Mouse (Mus musculus) liver, adult 2 months (tissue): ENCODE results near the gene Alg14. TPM values are rescaled to one million over a fixed set of nuclear protein-coding genes. Genes with fewer than 3 reads are reported as not detected.

Source experiments
- DNase-seq: peaks from one replicate; pipeline ENCODE4 v3.0.0-alpha.2; 2011; ENCODE audit warnings: low read depth, low spot score; ENCODE audit errors: extremely low read depth
- H3K27ac ChIP-seq: fragments of 200-500 bp; replicated peaks from 2 replicates; pipeline ENCODE4 v1.5.1; 2012; ENCODE audit warnings: low read depth, mild to moderate bottlenecking, control low read depth, inconsistent platforms, low read length; ENCODE audit not compliant: insufficient read depth
- H3K27me3 ChIP-seq: fragments of 200-500 bp; 2 replicates; pipeline ENCODE4 v1.6.1; 2012; ENCODE audit warnings: mild to moderate bottlenecking, moderate library complexity, low read length, inconsistent platforms; ENCODE audit not compliant: control insufficient read depth, insufficient read depth
- H3K36me3 ChIP-seq: fragments of 200-500 bp; 2 replicates; pipeline ENCODE4 v1.6.1; 2012; ENCODE audit warnings: low read length, inconsistent platforms; ENCODE audit not compliant: control insufficient read depth, insufficient read depth
- H3K4me1 ChIP-seq: fragments of 200-500 bp; 2 replicates; pipeline ENCODE4 v1.6.1; 2011; ENCODE audit warnings: low read length; ENCODE audit not compliant: control insufficient read depth, insufficient read depth
- H3K4me3 ChIP-seq: fragments of 200-500 bp; 2 replicates; pipeline ENCODE4 v1.5.1; 2011; ENCODE audit warnings: low read depth, mild to moderate bottlenecking, control low read depth, low read length, moderate library complexity; ENCODE audit not compliant: insufficient read depth
- H3K79me2 ChIP-seq: fragments of 200-500 bp; 2 replicates; pipeline ENCODE4 v1.6.1; 2012; ENCODE audit warnings: inconsistent platforms, mild to moderate bottlenecking, low read length, moderate library complexity; ENCODE audit not compliant: control insufficient read depth, insufficient read depth
- H3K9ac ChIP-seq: fragments of 200-500 bp; 2 replicates; pipeline ENCODE4 v1.6.1; 2012; ENCODE audit warnings: low read depth, mild to moderate bottlenecking, control low read depth, inconsistent platforms, low read length
- CTCF ChIP-seq: fragments of 200-500 bp; IDR thresholded peaks from 2 replicates; pipeline ENCODE4 v1.5.1; 2011; ENCODE audit warnings: low read depth, low read length, control low read depth
- POLR2A ChIP-seq: fragments of 200-500 bp; IDR thresholded peaks from 2 replicates; pipeline ENCODE4 v1.6.1; 2011; ENCODE audit warnings: low read length, control low read depth; ENCODE audit not compliant: insufficient read depth; ENCODE audit errors: extremely low read depth
- WGBS: fragments of 180-500 bp; shearing (Covaris S2); methylation state at CpG from one replicate; pipeline ENCODE4 v1.1.7; 2018; 5-methylcytosine and 5-hydroxymethylcytosine counted together
- polyA plus RNA-seq: library from polyadenylated mRNA; depleted of rRNA; stranded (reverse); fragments of >200 nt; gene quantifications from 2 replicates; pipeline ENCODE4 v1.2.3, GENCODE M21; 2012
- total RNA-seq: library from RNA; depleted of rRNA; stranded (reverse); fragments of >200 nt; gene quantifications from 2 replicates; pipeline ENCODE4 v1.2.3, GENCODE M21; 2014

Alg14 gene
- total and polyA plus RNA-seq, 2 experiments = 12.6 to 24.3 TPM

DNA sequence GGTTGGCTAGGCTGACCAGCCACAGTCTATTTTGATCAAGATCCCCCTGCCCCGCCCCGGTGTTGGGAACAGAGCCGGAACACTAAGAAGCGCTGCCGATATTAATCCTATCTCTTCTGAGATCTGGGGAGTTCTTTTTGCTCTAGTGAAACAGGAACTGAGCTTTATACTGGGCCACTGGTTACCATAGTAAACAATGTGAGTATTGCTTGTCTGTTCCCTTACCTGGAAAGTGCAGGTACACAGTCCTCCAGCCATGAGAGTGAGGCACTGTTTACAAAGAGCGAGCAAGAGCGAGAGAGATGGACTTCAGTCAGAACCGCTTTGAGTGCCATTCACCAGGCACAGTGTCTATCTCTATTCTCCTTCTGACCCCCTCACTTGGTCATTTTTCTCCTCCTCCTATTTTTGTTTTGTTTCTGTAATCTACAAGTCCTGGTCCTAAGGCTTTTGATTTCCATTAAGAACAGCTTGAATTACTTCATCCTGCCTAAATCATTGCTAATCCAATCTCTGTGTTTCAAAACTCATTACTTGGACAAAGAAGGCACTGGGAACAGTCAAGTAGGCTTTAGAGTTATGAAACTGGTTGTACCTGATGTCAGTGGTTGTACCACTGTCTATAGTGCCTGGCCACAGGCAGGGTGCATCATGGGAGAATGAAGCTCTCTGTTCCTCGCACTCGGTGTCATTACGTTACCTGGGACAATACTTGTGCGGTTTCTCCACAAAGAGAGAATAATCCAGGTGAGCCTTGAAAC lies 55.1 kb downstream of the Alg14 start:
- TF ChIP-seq POLR2A = no peak
- TF ChIP-seq CTCF = no peak
- WGBS = 44% methylated on average over 12 of the region's 12 CpGs
- Histone ChIP-seq H3K27me3 (no peaks in the 10 kb centered on the region), H3K27ac (peak overlapping the region; percentile 76), H3K4me1 (peaks cover 15% of the 10 kb centered on the region), H3K9ac (0 out of 2 replicates have a peak overlapping the region, but pooled peaks have one; percentile 23), H3K4me3 (no peak overlapping the region), H3K79me2 (no peaks in the 10 kb centered on the region), H3K36me3 (no peaks in the 10 kb centered on the region)
- peak; percentile 93 for DNase-seq

DNA sequence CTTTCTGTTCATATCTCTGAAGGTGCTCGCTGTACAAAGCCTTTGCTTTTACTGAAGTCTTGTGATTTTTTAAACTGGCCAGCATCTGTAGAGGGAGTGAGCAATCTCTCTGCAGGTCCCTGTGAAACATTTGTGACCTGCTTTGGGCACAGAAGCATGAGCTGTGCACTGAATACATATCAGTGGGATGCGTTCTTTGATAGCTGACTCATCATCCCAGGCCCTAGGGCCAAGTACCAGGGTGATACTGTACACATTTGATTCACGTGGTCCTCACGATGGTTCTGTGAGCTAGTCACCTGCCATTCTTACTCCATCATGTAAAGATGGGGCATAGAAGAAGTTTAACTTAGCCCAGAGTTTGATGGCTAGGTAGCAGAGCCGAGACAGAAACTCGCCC lies 57.2 kb downstream of the Alg14 start:
- no peak overlapping the region for H3K9ac ChIP-seq
- H3K4me1 ChIP-seq = peaks cover 15% of the 10 kb centered on the region
- no peak for DNase-seq
- H3K27me3 ChIP-seq = no peaks in the 10 kb centered on the region
- TF ChIP-seq POLR2A (no peak), CTCF (no peak)
- H3K27ac ChIP-seq = no peak overlapping the region
- H3K36me3 ChIP-seq = no peaks in the 10 kb centered on the region
- 89% methylated on average over 6 of the region's 6 CpGs for WGBS
- no peak overlapping the region for H3K4me3 ChIP-seq
- no peaks in the 10 kb centered on the region for H3K79me2 ChIP-seq

DNA sequence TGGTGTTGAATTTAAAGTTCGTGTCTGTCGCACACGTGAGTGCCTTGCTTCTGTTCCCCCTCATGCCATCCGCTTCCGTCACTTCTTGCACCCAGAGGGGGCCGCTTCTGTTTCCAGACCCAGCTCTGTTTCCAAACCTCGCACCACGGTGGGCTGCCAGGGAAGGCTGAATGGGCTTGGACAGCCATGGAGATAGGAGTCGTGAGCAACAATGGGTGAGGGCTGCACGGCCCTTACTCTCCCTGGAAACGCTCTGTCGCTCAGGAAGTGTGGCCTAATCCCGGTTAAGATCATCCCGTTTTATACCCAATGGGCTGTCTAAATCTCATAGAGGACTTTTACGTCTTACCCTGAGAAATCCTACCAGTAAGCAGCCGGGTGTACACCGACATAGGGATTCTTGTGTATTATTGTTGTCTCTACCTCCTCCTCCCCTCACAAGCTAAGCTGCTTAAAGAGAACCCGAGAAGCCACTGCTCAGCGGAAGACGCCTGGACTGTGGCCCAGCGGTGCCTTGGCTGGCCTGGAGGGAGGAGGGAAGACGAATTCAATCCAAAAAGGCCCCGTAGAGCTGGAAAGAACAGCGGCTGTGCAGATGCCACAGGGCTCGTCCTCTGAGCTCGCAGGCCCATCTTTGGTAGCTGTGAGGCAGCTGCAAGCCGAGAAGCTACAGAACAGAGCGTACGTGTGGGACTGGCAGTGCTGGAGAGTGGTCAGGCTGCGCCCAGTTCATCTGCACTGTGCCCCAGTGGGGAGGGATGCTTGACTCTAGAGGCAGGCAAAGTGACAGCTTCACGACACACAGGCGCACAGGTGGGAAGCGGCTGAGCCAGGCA lies 58.0 kb downstream of the Alg14 start:
- Histone ChIP-seq H3K27me3 (no peaks in the 10 kb centered on the region), H3K9ac (no peak overlapping the region), H3K79me2 (no peaks in the 10 kb centered on the region), H3K27ac (no peak overlapping the region), H3K4me3 (no peak overlapping the region), H3K4me1 (peaks cover 15% of the 10 kb centered on the region), H3K36me3 (no peaks in the 10 kb centered on the region)
- no peak for TF ChIP-seq POLR2A
- no peak for TF ChIP-seq CTCF
- WGBS = 88% methylated on average over 33 of the region's 33 CpGs
- DNase-seq = no peak

- Histone ChIP-seq H3K4me1 (peaks cover 3% of the 10 kb centered on the region; the same call in 1 of the 2 replicates), H3K36me3 (no peaks in the 10 kb centered on the region), H3K27me3 (no peaks in the 10 kb centered on the region), H3K9ac (no peak overlapping the region), H3K79me2 (no peaks in the 10 kb centered on the region), H3K4me3 (no peak overlapping the region), H3K27ac (no peak overlapping the region)
- 56% methylated on average over 6 of the region's 6 CpGs for WGBS
- DNase-seq = no peak
- TF ChIP-seq POLR2A (no peak), CTCF (no peak)
Measured at GRCm38 (mm10) chr3:121351257-121351656, 59.7 kb downstream of the Alg14 start.

- no peak for DNase-seq
- Histone ChIP-seq H3K4me3 (no peak overlapping the region), H3K27ac (no peak overlapping the region), H3K9ac (no peak overlapping the region), H3K79me2 (no peaks in the 10 kb centered on the region), H3K36me3 (no peaks in the 10 kb centered on the region), H3K27me3 (no peaks in the 10 kb centered on the region), H3K4me1 (no peaks in the 10 kb centered on the region)
- TF ChIP-seq CTCF = no peak
- TF ChIP-seq POLR2A = no peak
- WGBS = 91% methylated on average over 9 of the region's 9 CpGs
Measured at GRCm38 (mm10) chr3:121354281-121354680, 62.7 kb downstream of the Alg14 start.
